Mouse (Mus musculus): Measurements from ENCODE around the gene Sfxn1. TPM values are rescaled to one million over a fixed set of nuclear protein-coding genes. Genes with fewer than 3 reads are reported as not detected.

The Sfxn1 gene
- total RNA-seq, 2 experiments from 2014 or later: 44.6 to 46.4 TPM

- peak overlapping the region; percentile 91 for H3K27ac ChIP-seq
- TF ChIP-seq CTCF (IDR thresholded peaks at IDR 0.05): no peak
- DNase-seq (ENCODE audit: extremely low spot score in 1 of 2, low spot score in 2 of 2): peak in 1 of 2 experiments; percentile 61
- no peak overlapping the region for H3K4me3 ChIP-seq
- intact Hi-C loops (cut with DNase I): no loop called here
These were observed 29.6 kb downstream of the Sfxn1 start for GRCm38 (mm10) chr13:54101031-54101820.

GRCm38 (mm10) chr13:54102061-54102460 lies 30.4 kb downstream of the Sfxn1 start:
- intact Hi-C loops (cut with DNase I): no loop called here
- no peak for TF ChIP-seq CTCF (IDR thresholded peaks at IDR 0.05)
- no peak overlapping the region for H3K27ac ChIP-seq
- no peak for DNase-seq (ENCODE audit: extremely low spot score in 1 of 2, low spot score in 2 of 2)
- no peak overlapping the region for H3K4me3 ChIP-seq

GRCm38 (mm10) chr13:54103271-54103670 lies 31.6 kb downstream of the Sfxn1 start:
- DNase-seq (ENCODE audit: extremely low spot score in 1 of 2, low spot score in 2 of 2): no peak
- H3K4me3 ChIP-seq: no peak overlapping the region
- intact Hi-C loops (cut with DNase I): no loop called here
- no peak for TF ChIP-seq CTCF (IDR thresholded peaks at IDR 0.05)
- H3K27ac ChIP-seq: no peak overlapping the region

- Histone ChIP-seq H3K4me3 (no peak overlapping the region), H3K27ac (no peak overlapping the region)
- intact Hi-C loops (cut with DNase I): no loop called here
- DNase-seq (ENCODE audit: extremely low spot score in 1 of 2, low spot score in 2 of 2): no peak
- TF ChIP-seq CTCF (IDR thresholded peaks at IDR 0.05): no peak
These were observed 32.2 kb downstream of the Sfxn1 start for GRCm38 (mm10) chr13:54103866-54104265.

- peak; percentile 97 for TF ChIP-seq CTCF (IDR thresholded peaks at IDR 0.05)
- peak overlapping the region; percentile 20; the same call in 1 of the 2 replicates for H3K27ac ChIP-seq
- peak; percentile 85 to 89 for DNase-seq (ENCODE audit: extremely low spot score in 1 of 2, low spot score in 2 of 2)
- H3K4me3 ChIP-seq: no peak overlapping the region
- intact Hi-C loops (cut with DNase I): loop anchor here (1.0 to 2.0 kb wide), 4 partner anchors 114 to 333 kb away; partner anchors contain the start of gene Cplx2
These were observed 42.3 kb downstream of the Sfxn1 start for GRCm38 (mm10) chr13:54113819-54114550.

- peak overlapping the region; percentile 20 for H3K27ac ChIP-seq
- no peak for DNase-seq (ENCODE audit: extremely low spot score in 1 of 2, low spot score in 2 of 2)
- TF ChIP-seq CTCF (IDR thresholded peaks at IDR 0.05): no peak
- H3K4me3 ChIP-seq: no peak overlapping the region
- intact Hi-C loops (cut with DNase I): loop anchor here (1.0 to 2.0 kb wide), 4 partner anchors 113 to 332 kb away; partner anchors contain the start of gene Cplx2
These were observed 43.3 kb downstream of the Sfxn1 start for GRCm38 (mm10) chr13:54114931-54115330.

GRCm38 (mm10) chr13:54115779-54116178 lies 44.1 kb downstream of the Sfxn1 start:
- intact Hi-C loops (cut with DNase I): loop anchor here (2.0 kb wide), 2 partner anchors 255 to 331 kb away; partner anchors contain the start of gene Cplx2
- Histone ChIP-seq H3K27ac (no peak overlapping the region), H3K4me3 (no peak overlapping the region)
- DNase-seq (ENCODE audit: extremely low spot score in 1 of 2, low spot score in 2 of 2): no peak
- no peak for TF ChIP-seq CTCF (IDR thresholded peaks at IDR 0.05)

- intact Hi-C loops (cut with DNase I): no loop called here
- DNase-seq (ENCODE audit: extremely low spot score in 1 of 2, low spot score in 2 of 2): no peak
- Histone ChIP-seq H3K4me3 (no peak overlapping the region), H3K27ac (no peak overlapping the region)
- no peak for TF ChIP-seq CTCF (IDR thresholded peaks at IDR 0.05)
These were observed 46.7 kb downstream of the Sfxn1 start for GRCm38 (mm10) chr13:54118355-54118754.

- DNase-seq (ENCODE audit: extremely low spot score in 1 of 2, low spot score in 2 of 2): no peak
- Histone ChIP-seq H3K27ac (peak overlapping the region; percentile 21; the same call in 1 of the 2 replicates), H3K4me3 (no peak overlapping the region)
- no peak for TF ChIP-seq CTCF (IDR thresholded peaks at IDR 0.05)
- intact Hi-C loops (cut with DNase I): no loop called here
These were observed 66.2 kb downstream of the Sfxn1 start for GRCm38 (mm10) chr13:54137756-54138410.

- Histone ChIP-seq H3K4me3 (no peak overlapping the region), H3K27ac (no peak overlapping the region)
- intact Hi-C loops (cut with DNase I): no loop called here
- DNase-seq (ENCODE audit: extremely low spot score in 1 of 2, low spot score in 2 of 2): no peak
- no peak for TF ChIP-seq CTCF (IDR thresholded peaks at IDR 0.05)
These were observed 72.1 kb downstream of the Sfxn1 start for GRCm38 (mm10) chr13:54143788-54144187.

GRCm38 (mm10) chr13:54144624-54145023 lies 73.0 kb downstream of the Sfxn1 start:
- H3K27ac ChIP-seq: peak overlapping the region; percentile 19; the same call in 1 of the 2 replicates
- no peak for TF ChIP-seq CTCF (IDR thresholded peaks at IDR 0.05)
- intact Hi-C loops (cut with DNase I): no loop called here
- DNase-seq (ENCODE audit: extremely low spot score in 1 of 2, low spot score in 2 of 2): peak; percentile 16 to 35
- H3K4me3 ChIP-seq: no peak overlapping the region

GRCm38 (mm10) chr13:54147328-54147727 lies 75.7 kb downstream of the Sfxn1 start:
- Histone ChIP-seq H3K27ac (no peak overlapping the region), H3K4me3 (no peak overlapping the region)
- DNase-seq (ENCODE audit: extremely low spot score in 1 of 2, low spot score in 2 of 2): no peak
- TF ChIP-seq CTCF (IDR thresholded peaks at IDR 0.05): peak; percentile 32
- intact Hi-C loops (cut with DNase I): no loop called here

Measured in left cerebral cortex, adult 2 months (tissue).